Mouse (Mus musculus): ENCODE measurements around the gene Asic5. TPM values are rescaled to one million over a fixed set of nuclear protein-coding genes. Genes with fewer than 3 reads are reported as not detected.

Gene Asic5
- total RNA-seq (2014; rRNA removed; ENCODE audit: low replicate concordance) (not detected in 2 replicates), polyA plus RNA-seq (2015; fragmentation: Nextera tagmentation; extraction: Ambion mirVana) (not detected in 2 replicates)

DNA sequence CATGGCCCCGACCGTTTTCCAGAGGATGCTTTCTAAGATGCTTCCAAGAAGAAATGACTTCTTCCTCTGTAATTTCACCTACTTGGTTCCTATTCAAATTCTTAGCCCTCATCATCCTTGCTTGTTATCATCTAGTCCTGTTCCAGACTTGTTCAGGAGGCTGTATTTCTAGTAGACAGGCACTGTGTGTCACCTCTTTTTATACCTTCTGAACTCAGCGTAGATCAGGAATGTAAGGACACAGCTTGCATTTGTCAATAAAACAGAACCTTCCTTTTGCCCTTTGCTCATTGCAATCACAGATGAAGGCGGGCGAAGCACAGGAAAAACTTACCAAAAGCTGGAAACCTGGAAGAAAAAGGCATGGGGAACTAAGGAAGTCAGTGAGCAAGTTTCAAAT, at the start of gene Asic5:
Gene Asic5, plus strand, starts transcription at position 301 of the 400 bp plus-strand sequence.
- 73% methylated on average over 5 of the region's 5 CpGs for WGBS
- Histone ChIP-seq H3K4me3 (ENCODE audit: low read depth, low read length) (no peak within 1 kb of the TSS), H3K4me2 (ENCODE audit: low read depth, low read length) (no peak within 1 kb of the TSS), H3K4me1 (ENCODE audit: control insufficient read depth, insufficient read depth) (no peaks in the 10 kb centered on the region), H3K27ac (ENCODE audit: low read depth) (no peak within 1 kb of the TSS), H3K9me3 (replicated peaks; ENCODE audit: control insufficient read depth, low read length) (no peaks in the 10 kb centered on the region), H3K36me3 (replicated peaks; ENCODE audit: control insufficient read depth, insufficient read depth, low read length) (no peaks in the 10 kb centered on the region), H3K9ac (replicated peaks; ENCODE audit: low read depth, low read length) (no peak within 1 kb of the TSS), H3K27me3 (ENCODE audit: control insufficient read depth, insufficient read depth, low read length) (no peaks in the 10 kb centered on the region)
- TF ChIP-seq EP300 (IDR thresholded peaks at IDR 0.05; ENCODE audit: low read depth) = no peak
- TF ChIP-seq CTCF (IDR thresholded peaks at IDR 0.05; ENCODE audit: low read depth) = no peak
- no peak for ATAC-seq (ENCODE audit: insufficient read depth, low read depth)
- DNase-seq (ENCODE audit: low spot score) = no peak

- Histone ChIP-seq H3K27me3 (ENCODE audit: control insufficient read depth, insufficient read depth, low read length) (no peaks in the 10 kb centered on the region), H3K9me3 (replicated peaks; ENCODE audit: control insufficient read depth, low read length) (no peaks in the 10 kb centered on the region), H3K4me1 (ENCODE audit: control insufficient read depth, insufficient read depth) (no peaks in the 10 kb centered on the region), H3K36me3 (replicated peaks; ENCODE audit: control insufficient read depth, insufficient read depth, low read length) (no peaks in the 10 kb centered on the region), H3K4me2 (ENCODE audit: low read depth, low read length) (peak overlapping the region; percentile 55; the same call in 1 of the 2 replicates), H3K27ac (ENCODE audit: low read depth) (no peak overlapping the region), H3K4me3 (ENCODE audit: low read depth, low read length) (0 out of 2 replicates have a peak overlapping the region, but pooled peaks have one; percentile 98), H3K9ac (replicated peaks; ENCODE audit: low read depth, low read length) (no peak overlapping the region)
- ATAC-seq (ENCODE audit: insufficient read depth, low read depth) (no peak), DNase-seq (ENCODE audit: low spot score) (no peak)
- WGBS = 73% methylated on average over 4 of the region's 4 CpGs
- TF ChIP-seq CTCF (IDR thresholded peaks at IDR 0.05; ENCODE audit: low read depth) = no peak
- TF ChIP-seq EP300 (IDR thresholded peaks at IDR 0.05; ENCODE audit: low read depth) = no peak
Observed at GRCm38 (mm10) chr3:81933348-81933747, 48.7 kb upstream of the Asic5 start.

DNA sequence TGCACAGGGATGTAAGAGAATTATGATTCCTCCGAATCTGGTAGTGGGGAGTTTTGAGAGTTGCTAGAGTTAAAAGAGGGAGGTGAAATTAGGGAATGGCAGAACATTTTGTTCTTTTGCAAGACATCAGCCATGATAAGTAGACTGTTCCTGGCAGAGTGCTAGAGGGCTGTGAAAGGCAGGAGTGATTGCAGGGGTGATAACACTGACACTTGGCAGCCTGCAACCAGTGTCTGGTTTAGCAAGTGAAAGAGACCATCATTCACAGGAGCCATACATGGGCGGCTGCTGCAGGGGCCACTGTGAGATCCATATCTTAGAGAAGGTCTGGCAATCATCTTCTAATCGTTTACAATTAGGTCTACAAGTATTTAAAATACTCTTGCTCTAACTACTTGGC, 43.2 kb upstream of the Asic5 start:
- no peak for TF ChIP-seq EP300 (IDR thresholded peaks at IDR 0.05; ENCODE audit: low read depth)
- WGBS = 29% methylated on average over 3 of the region's 3 CpGs
- ATAC-seq (ENCODE audit: insufficient read depth, low read depth) (no peak), DNase-seq (ENCODE audit: low spot score) (no peak)
- H3K27ac ChIP-seq (ENCODE audit: low read depth) = no peak overlapping the region
- no peaks in the 10 kb centered on the region for H3K27me3 ChIP-seq (ENCODE audit: control insufficient read depth, insufficient read depth, low read length)
- no peak overlapping the region for H3K9ac ChIP-seq (replicated peaks; ENCODE audit: low read depth, low read length)
- H3K4me1 ChIP-seq (ENCODE audit: control insufficient read depth, insufficient read depth) = peaks cover 4% of the 10 kb centered on the region; the same call in 1 of the 2 replicates
- H3K4me3 ChIP-seq (ENCODE audit: low read depth, low read length) = no peak overlapping the region
- no peaks in the 10 kb centered on the region for H3K9me3 ChIP-seq (replicated peaks; ENCODE audit: control insufficient read depth, low read length)
- H3K4me2 ChIP-seq (ENCODE audit: low read depth, low read length) = no peak overlapping the region
- no peaks in the 10 kb centered on the region; the same call in 1 of the 2 replicates for H3K36me3 ChIP-seq (replicated peaks; ENCODE audit: control insufficient read depth, insufficient read depth, low read length)

DNA sequence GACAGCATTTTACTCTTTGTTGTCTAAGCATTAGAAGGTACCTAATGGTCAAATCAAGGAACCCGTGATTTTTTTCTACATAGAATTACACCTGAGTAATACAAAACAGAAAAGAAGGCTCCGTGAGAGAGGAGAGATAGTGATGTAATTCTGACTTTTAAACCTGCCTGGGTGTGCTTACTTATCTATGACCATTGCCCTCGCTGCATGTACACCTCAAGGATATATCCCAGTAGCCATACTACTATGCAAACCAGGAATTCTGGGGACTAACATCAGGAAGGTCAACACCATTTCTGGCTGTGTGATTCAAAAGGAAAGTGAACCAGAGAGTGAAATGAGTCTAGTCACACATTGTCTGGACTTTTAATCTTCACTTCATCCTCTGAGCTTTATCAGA, 39.7 kb upstream of the Asic5 start:
- peaks cover 4% of the 10 kb centered on the region; the same call in 1 of the 2 replicates for H3K4me1 ChIP-seq (ENCODE audit: control insufficient read depth, insufficient read depth)
- H3K27me3 ChIP-seq (ENCODE audit: control insufficient read depth, insufficient read depth, low read length) = no peaks in the 10 kb centered on the region
- no peak overlapping the region for H3K4me2 ChIP-seq (ENCODE audit: low read depth, low read length)
- H3K36me3 ChIP-seq (replicated peaks; ENCODE audit: control insufficient read depth, insufficient read depth, low read length) = peaks cover 4% of the 10 kb centered on the region; the same call in 1 of the 2 replicates
- no peak for TF ChIP-seq CTCF (IDR thresholded peaks at IDR 0.05; ENCODE audit: low read depth)
- no peak for TF ChIP-seq EP300 (IDR thresholded peaks at IDR 0.05; ENCODE audit: low read depth)
- 88% methylated on average over 3 of the region's 3 CpGs for WGBS
- no peak for ATAC-seq (ENCODE audit: insufficient read depth, low read depth)
- DNase-seq (ENCODE audit: low spot score) = no peak
- no peak overlapping the region for H3K27ac ChIP-seq (ENCODE audit: low read depth)
- no peak overlapping the region for H3K4me3 ChIP-seq (ENCODE audit: low read depth, low read length)
- no peak overlapping the region for H3K9ac ChIP-seq (replicated peaks; ENCODE audit: low read depth, low read length)
- no peaks in the 10 kb centered on the region for H3K9me3 ChIP-seq (replicated peaks; ENCODE audit: control insufficient read depth, low read length)

- WGBS = 90% methylated on average over 3 of the region's 3 CpGs
- TF ChIP-seq EP300 (IDR thresholded peaks at IDR 0.05; ENCODE audit: low read depth) = no peak
- TF ChIP-seq CTCF (IDR thresholded peaks at IDR 0.05; ENCODE audit: low read depth) = no peak
- ATAC-seq (ENCODE audit: insufficient read depth, low read depth) = no peak
Observed at GRCm38 (mm10) chr3:81943097-81943496, 39.0 kb upstream of the Asic5 start.

GRCm38 (mm10) chr3:81944851-81945393, 37.2 kb upstream of the Asic5 start:
- H3K4me1 ChIP-seq (ENCODE audit: control insufficient read depth, insufficient read depth) = no peaks in the 10 kb centered on the region
- no peaks in the 10 kb centered on the region for H3K9me3 ChIP-seq (replicated peaks; ENCODE audit: control insufficient read depth, low read length)
- no peak overlapping the region for H3K9ac ChIP-seq (replicated peaks; ENCODE audit: low read depth, low read length)
- TF ChIP-seq CTCF (IDR thresholded peaks at IDR 0.05; ENCODE audit: low read depth) (no peak), EP300 (IDR thresholded peaks at IDR 0.05; ENCODE audit: low read depth) (no peak)
- DNase-seq (ENCODE audit: low spot score) (no peak), ATAC-seq (ENCODE audit: insufficient read depth, low read depth) (no peak)
- H3K36me3 ChIP-seq (replicated peaks; ENCODE audit: control insufficient read depth, insufficient read depth, low read length) = peaks cover 4% of the 10 kb centered on the region; the same call in 1 of the 2 replicates
- no peak overlapping the region for H3K4me2 ChIP-seq (ENCODE audit: low read depth, low read length)
- no peak overlapping the region for H3K4me3 ChIP-seq (ENCODE audit: low read depth, low read length)
- no peak overlapping the region for H3K27ac ChIP-seq (ENCODE audit: low read depth)
- 88% methylated on average over 7 of the region's 7 CpGs for whole genome bisulfite sequencing
- H3K27me3 ChIP-seq (ENCODE audit: control insufficient read depth, insufficient read depth, low read length) = no peaks in the 10 kb centered on the region

More at GRCm38 (mm10) chr3:81943097-81943496, 39.0 kb upstream of the Asic5 start:
- Histone ChIP-seq H3K4me3 (ENCODE audit: low read depth, low read length) (no peak overlapping the region), H3K9me3 (replicated peaks; ENCODE audit: control insufficient read depth, low read length) (no peaks in the 10 kb centered on the region), H3K4me1 (ENCODE audit: control insufficient read depth, insufficient read depth) (peaks cover 4% of the 10 kb centered on the region; the same call in 1 of the 2 replicates), H3K9ac (replicated peaks; ENCODE audit: low read depth, low read length) (no peak overlapping the region), H3K27ac (ENCODE audit: low read depth) (no peak overlapping the region), H3K36me3 (replicated peaks; ENCODE audit: control insufficient read depth, insufficient read depth, low read length) (peaks cover 4% of the 10 kb centered on the region; the same call in 1 of the 2 replicates), H3K27me3 (ENCODE audit: control insufficient read depth, insufficient read depth, low read length) (no peaks in the 10 kb centered on the region), H3K4me2 (ENCODE audit: low read depth, low read length) (no peak overlapping the region)
- DNase-seq (ENCODE audit: low spot score) = no peak
